Mouse (Mus musculus): ENCODE results near the gene Olfr844.

Gene Olfr844

DNA sequence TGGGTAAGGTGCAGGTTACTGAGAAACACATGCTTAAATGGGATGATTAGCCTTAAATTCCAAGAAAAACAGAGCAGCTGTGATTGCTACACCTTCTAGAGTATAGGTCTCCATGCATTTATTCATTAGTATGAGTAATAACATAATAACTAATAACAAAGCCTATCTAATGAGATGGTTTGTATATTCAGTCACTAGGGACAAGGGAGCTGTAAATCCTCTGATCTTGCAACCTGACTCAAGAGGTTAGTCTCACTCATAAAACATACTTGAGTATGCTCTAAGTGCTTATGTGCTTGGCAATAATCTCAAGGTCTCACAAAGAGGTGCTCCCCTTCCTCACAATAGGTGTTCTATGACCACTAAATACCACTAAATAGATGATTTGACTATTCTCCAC, at the start of gene Olfr844:
Gene Olfr844, plus strand, starts transcription at position 301 of the 400 bp plus-strand sequence.
- CTCF ChIA-PET = no interaction called here

- CTCF ChIA-PET = no interaction called here
These were observed 20.0 kb downstream of the Olfr844 start, which contains the start of gene Olfr845 for GRCm38 (mm10) chr9:19336157-19336556. Gene Olfr845, plus strand, starts transcription at chr9:19336457.

DNA sequence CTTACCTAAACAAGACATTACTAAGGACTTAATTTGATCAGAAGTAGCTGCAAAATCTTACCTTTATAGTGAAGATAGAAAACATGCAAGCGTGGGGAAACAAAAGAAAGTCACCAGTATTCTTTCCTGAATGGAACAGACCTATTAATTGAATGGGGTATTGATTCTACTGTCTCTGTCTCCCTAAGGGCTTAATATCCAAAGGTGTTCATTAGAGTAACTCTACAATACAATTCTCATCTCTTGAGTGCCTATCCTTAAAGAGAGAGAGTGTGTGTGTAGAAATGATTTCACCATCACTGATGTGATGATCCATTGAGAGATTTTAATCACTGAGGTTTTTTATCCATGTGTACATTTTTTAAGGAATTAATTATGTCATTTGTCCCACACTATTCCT, 47.8 kb downstream of the Olfr844 start, which contains the start of gene Olfr846:
Gene Olfr846, minus strand, starts transcription at position 101 of the 400 bp plus-strand sequence.
- CTCF ChIA-PET = no interaction called here

Measured in spleen, embryonic (tissue).